Mouse (Mus musculus): Measurements from ENCODE around the gene Vldlr. TPM values are rescaled to one million over a fixed set of nuclear protein-coding genes. Genes with fewer than 3 reads are reported as not detected.

The Vldlr gene
- total RNA-seq, 2 experiments from 2014 or later = 54.2 to 56.9 TPM

DNA sequence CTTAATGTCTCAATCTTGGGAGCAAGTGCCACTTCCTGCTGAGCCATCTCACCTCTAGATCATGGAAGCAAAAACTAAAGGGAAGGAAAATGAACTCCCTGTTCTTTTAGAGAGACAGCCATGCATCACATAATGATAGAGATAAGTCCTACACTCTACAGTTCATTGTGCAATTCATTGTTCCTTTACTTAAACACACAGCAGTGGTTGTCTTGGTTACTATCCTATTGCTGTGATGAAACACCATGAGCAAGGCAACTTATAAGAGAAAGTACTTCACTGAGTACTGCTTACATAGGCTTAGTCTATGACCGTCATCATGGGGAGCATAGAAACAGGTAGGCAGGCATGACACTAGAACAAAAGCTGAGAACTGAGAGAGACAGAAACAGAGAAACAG lies 12.0 kb downstream of the Vldlr start:
- DNase-seq (ENCODE audit: low spot score in 2 of 2) = no peak

DNA sequence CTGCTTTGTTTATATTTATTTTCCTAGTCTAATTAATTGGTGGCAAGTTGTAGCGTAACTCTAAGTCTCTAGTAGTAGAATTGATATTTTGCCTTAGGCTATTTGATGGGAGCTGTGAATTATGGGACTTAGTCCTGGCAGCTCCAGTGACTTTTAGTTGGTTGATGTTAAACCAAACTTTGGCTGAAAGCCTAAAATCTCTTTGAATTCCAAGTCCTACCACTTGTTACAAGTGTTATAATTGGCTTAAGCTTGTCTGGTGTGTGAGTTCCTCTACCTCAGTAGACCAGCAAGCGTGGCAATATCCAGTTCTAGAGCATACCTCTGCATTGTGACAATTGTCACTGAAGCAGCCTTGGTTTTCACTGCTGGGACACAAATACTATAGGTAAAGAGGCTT lies 17.1 kb downstream of the Vldlr start:
- DNase-seq (ENCODE audit: low spot score in 2 of 2) = no peak

DNA sequence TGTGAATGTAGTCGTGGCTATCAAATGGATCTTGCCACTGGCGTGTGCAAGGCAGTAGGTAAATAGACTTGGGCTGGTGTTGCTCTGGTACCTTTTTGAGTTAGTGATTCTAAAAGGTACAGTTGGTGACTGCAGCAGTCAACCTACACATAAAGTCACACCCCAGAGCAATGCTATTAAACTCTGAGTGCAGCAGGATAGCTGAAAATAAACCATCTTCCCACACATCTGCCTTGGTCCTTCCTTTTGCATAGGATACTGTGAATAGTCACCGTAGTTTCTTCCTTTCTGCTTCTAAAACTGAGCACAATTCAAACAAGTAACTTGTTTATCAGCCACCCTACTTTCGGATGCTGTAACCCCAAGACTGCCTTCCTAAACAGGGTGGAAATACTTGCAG lies 23.6 kb downstream of the Vldlr start:
- DNase-seq (ENCODE audit: low spot score in 2 of 2) = no peak

DNA sequence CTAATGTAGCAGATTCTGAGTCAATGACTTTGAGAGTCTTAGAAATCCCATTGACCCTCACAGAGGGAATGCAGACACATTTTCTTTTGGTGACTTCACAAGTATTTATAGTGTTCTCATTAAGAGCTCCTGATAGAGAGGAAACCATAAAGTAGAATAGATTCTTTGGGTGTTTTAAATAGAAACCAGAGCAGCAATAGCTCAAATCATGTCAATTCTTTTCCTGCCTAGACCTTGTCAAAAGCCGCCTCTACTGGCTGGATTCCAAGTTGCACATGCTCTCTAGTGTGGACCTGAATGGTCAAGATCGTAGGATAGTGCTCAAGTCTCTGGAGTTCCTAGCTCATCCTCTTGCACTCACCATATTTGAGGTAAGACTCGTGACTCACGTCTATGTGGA lies 27.2 kb downstream of the Vldlr start:
- no peak for DNase-seq (ENCODE audit: low spot score in 2 of 2)

DNA sequence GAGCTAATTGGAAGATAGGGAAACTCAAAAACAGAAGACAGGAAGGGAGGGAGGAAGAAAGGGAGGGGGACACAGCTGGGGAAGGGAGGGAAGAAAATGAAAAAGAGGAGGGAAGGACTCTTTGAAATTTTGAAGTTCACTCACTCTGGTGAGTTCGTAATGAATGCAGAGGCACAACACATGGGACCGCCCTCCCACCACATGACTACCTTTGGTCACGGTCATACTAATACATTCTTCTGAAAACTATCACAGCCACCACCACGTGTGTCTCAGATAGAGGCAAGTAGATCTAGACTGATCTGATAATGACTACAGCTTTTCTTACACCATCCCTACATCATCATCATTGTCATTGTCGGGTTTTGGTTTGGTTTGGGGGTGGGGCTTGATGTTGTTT lies 38.5 kb downstream of the Vldlr start:
- DNase-seq (ENCODE audit: low spot score in 2 of 2) = no peak

DNA sequence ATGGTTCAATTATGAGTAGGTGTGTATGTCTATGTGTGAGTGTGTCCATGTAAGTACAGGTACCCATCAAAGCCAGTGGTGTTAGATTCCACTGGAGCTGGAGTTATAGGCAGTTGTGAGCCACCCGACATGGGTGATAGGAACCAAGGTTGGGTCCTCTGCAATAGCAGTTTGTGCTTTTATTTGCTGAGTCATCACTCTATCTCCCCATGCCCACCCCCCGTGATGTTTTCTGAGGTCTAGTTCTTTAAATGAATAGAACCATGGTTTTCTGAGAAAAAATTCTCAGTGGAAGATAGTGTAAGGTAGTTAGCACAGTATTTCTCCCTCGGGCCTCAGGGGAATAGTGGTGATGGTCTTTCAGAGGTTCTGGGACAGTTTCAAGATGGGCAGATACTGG lies 39.4 kb downstream of the Vldlr start:
- no peak for DNase-seq (ENCODE audit: low spot score in 2 of 2)

DNA sequence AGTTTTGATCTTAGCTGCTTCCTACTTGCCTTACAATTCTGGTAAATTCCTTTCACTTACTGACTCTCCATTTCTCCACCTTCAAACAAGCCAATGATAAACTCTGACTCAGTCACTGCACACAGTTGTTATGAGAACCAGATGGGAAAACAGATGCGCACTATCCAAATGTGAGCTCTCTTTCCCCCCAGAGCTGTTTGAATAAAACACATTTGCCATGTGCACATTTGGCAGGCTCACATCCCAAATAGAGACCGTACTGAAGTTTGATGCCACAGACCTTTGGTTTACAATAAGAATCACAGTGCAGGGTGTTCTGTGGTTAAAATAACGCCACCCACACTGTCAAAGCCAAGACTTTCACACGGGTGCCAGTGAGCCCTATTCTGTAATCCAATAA lies 43.8 kb downstream of the Vldlr start:
- DNase-seq (ENCODE audit: low spot score in 2 of 2) = peak in 1 of 2 experiments; percentile 10

DNA sequence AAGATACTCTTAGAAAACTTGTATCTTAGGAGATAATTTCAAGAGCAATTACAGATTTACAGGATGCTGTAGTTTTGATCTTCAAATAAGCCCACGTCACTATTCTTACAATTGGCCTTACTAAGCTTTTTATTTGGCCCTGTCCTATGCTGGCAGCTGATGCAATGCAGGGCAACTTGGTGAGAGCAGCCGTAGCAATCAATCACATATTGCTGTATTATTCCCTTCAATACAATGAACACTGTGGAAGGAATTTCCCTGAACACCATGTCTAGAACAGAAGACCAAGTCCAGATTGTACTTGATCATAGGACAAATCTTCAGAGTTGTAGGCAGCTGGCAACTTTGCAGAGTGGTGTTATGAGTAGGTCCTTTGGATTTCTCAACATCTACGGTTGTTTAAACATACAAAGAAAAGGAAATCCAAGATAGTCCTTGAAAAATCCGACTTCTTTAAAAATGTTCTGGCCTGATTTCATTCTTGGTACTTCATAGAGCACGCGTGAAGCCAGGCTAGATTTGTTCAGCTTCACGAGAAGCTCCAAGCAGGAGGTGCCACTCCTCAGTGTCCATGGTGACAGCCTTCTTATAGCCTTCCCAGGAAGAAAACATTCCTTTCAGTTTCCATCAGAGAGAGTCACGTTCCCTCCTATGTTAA lies 44.5 kb downstream of the Vldlr start:
- no peak for DNase-seq (ENCODE audit: low spot score in 2 of 2)

DNA sequence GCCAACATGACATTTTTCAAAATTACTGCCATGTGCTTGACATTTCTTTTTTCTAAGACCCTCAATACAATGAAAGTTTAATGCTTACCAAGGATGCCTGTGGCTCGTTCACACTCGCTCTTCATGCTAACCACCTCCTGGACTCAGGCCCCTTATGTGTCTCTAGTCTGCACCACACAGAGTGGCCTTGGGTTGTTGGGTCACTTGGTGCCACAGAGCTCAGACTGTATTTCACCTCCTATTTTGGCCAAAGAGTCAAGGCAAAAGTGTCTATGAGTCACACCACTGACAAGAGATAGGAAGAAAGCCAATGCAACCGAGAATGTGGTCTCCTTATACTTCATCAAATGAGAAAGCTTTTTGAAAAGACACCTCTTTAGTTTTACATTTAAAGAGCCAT lies 45.9 kb downstream of the Vldlr start:
- no peak for DNase-seq (ENCODE audit: low spot score in 2 of 2)

DNA sequence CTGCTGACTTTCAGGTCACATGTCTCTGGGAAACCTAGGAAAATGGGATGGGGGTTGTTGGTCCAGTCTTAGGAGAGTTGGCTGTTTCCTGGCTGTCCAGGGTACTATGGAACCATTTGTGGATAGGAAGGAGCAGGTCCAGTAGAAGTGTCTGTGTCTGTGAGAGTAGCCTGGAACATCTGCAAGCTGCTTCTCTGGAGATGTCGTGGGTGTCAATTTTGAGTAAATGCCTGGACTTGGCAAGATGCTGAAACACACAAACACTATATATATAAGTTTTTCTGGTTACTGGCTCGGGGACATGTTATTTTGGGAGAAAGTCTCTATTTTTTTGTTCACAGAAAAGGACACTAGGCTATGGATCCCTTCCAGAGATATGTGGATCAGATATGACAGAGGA lies 57.1 kb downstream of the Vldlr start:
- no peak for DNase-seq (ENCODE audit: low spot score in 2 of 2)

DNA sequence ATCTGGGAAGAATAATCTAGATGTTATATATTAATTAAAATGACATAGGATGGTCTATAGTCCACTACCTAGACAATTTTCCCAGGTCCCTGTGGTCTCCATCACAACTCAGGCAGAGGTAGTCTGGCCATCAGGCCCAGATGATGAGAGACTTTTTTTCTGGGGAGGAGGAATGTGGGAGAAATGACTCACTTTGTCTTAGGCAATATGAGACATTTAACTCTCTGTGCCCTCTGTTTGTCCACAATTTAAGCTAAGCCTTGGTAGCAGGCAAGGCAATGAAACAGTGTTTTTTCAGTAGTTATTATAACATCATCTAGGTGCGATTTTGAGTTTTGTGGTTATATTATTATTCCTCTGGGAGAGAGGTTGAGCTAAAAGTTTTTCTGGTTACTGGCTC lies 58.1 kb downstream of the Vldlr start:
- DNase-seq (ENCODE audit: low spot score in 2 of 2) = no peak

DNA sequence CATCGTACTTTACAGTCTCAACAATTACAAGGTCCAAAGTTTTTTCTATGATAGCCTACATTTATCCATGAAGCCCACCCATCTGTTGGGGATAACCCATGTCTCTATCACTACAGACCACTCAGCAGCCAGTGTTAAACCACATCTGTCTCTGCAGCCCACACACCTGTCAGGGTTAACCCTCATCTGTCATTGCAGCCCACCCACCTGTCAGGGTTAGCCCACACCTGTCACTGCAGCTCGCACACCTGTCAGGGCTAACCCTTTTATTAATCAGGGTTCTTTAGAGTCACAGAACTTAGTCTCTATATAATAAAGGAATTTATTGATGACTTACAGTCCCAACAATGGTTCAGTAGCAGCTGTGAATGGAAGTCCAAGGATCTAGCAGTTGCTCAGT lies 62.9 kb downstream of the Vldlr start:
- no peak for DNase-seq (ENCODE audit: low spot score in 2 of 2)

Other genes with a start within 250 kb of the Vldlr start
- gene Kcnv2, start 106.1 kb downstream of the Vldlr start, total RNA-seq (2021) = under 1 TPM; 0.18 to 0.30 TPM
- gene Pum3, start 213.3 kb downstream of the Vldlr start, total RNA-seq (2021) = 10 to 100 TPM; 82.1 to 96.2 TPM

Measured in layer of hippocampus, postnatal 10 days (tissue).